Mouse (Mus musculus): ENCODE data around the gene Arhgef10l.

Gene Arhgef10l

DNA sequence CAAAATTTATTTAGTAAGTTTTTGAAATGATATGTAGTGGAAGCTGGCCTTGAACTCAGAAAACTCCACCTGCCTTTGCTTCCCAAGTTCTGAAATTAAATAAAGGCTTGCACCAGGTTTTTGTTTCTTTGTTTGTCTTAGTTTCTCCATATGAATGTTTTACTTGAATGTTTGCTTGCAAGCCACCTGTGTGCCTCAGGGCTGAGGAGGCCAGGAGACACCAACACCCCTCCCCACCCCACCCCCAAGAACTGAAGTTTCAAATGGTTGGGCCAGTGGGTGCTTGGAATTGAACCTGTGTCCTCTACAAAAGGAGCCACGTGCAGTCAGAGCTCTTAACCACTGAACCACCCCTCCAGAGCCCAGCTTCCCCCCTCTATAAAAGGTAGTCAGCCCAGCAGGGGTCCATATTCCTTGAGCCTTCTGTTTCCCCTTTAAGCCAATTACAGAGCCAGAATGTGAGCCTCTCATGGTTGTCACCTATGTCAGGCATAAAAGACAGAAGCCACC, 28.8 kb upstream of the Arhgef10l start:
- no peak for DNase-seq (ENCODE audit: low spot score)

DNA sequence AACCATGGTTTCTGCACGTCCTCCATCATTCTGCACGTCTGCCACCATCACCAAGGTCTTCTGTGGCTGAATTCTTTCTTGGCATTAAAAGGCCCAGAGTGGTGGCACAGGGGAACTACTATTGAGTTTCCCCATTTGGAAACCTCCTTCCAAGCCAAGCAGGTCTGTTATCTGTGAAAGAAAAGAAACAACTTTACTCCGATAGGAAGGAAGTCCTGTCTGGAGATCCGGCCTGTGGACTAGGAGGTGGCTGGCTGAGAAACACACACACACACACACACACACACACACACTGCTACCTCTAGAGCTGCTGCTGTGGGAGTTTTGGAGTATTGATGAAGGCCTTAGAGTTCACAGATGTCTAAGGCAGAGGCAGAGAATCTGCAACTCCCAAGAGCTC, 27.7 kb upstream of the Arhgef10l start:
- no peak for DNase-seq (ENCODE audit: low spot score)

DNA sequence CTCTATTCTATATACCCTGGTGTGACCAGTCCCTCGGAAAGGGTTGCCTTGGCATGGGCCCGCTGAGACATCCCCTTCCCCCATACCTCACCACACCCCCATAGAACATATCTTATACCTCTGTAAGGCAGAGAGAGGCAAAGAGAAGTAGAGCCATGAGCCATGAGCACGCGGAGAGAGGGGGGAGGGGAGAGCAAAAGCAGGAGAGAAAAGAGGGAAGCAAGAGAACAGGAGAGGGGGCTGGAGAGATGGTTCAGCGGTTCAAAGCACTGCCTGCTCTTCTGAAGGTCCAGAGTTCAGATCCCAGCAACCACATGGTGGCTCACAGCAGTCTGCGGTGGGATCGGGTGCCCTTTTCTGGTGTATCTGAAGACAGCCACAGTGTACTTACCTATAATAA, 25.7 kb upstream of the Arhgef10l start:
- DNase-seq (ENCODE audit: low spot score), result no peak

DNA sequence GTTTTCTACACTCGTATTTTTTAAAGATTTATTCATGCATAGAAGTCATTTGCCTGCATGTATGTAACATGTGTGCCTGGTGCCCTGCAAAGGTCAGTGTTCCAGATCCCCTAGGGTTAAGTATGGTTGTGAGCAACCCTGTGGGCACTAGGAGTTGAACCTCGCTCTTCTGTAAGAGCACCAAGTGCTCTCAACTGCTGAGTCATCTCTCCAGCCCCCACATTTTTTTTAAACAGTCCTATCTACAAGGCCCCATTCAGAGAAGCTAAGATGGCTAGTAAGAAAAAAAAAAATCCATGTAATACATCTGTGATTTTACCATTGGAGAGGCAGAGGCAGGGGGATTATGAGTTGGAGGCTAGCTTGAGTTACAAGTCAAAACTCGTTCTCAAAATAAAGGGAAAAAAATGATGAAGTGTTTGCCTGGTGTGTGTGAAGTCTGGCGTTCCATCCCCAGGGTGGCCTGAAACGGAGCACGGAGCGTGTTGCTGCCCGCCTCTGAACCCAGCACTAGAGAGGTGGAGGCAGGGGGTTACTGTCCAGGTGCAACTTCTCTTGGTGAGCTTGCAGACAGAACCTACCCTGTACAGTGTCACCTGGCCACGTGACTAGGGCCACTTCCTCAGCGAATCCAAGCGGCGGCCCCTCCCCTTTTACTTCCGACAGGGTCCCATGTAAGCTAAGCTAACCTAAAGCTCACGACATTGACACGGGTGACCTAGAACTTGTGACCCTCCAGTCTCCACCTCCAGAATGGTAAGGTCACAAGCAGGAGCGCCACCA, 24.3 kb upstream of the Arhgef10l start:
- DNase-seq (ENCODE audit: low spot score), result no peak

DNA sequence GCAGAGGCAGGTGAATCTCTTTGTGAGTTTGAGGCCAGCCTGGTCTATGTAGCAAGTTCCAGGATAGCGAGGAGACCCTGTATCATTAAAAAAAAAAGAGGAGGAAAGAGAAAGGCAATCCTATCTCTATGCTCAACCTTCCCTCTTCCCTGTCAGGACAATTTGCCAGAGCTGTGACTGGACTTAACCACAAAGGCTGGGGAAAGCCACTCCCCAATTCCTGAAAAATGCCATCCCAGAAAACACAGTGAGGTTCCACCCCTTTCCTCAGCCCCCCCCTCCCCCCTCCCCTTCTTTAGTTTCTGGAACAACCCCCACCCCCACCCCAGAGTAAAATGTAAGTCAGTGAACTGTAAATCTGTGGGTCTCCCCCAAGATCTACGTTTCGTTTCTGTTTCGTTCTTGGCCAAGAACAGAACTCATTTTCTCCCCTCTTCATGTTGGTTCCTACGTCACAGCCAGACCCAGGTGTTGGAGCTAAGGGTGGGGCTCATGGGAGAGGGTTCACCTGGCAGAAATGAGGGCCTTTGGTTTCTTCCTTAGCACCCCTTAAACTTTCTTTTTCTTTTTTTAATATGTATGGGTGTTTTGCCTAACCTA, 23.1 kb upstream of the Arhgef10l start:
- DNase-seq (ENCODE audit: low spot score), result no peak

DNA sequence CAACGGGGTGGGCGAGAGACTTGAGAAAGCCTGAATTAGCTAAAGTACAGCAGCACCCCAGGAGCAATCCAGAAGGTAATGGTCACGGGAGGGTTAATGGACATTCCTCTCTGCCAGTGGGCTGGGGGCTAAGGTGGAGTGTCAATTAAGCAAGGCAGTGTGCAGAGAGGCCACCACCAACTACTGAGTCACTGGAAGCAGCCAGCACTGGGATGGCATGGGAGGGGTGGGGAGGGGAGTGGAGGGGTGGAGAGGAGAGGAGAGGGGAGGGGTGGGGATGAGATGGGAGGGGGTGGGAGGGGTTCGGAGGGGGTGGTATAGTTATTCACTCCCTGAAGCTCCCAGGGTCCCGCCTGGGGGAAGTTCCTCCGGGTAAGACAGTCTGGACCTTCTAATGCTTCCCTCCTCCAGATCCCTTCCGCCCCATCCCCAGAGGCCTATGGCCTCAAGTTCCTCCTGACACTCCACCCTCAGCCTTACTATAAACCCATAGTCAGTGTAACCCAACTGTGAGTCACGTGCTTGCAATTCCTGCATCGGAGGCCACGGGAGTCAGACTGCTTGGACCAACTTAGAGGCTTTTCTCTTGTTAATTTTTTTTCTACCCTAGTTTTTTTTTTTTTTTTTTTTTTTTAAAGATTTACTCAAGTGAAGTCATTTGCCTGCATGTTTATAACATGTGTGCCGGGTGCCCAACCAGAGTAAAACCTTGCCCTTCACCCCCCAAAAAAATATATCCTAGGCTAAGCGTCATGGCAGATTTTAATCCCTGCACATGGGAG, 22.4 kb upstream of the Arhgef10l start:
- no peak for DNase-seq (ENCODE audit: low spot score)

DNA sequence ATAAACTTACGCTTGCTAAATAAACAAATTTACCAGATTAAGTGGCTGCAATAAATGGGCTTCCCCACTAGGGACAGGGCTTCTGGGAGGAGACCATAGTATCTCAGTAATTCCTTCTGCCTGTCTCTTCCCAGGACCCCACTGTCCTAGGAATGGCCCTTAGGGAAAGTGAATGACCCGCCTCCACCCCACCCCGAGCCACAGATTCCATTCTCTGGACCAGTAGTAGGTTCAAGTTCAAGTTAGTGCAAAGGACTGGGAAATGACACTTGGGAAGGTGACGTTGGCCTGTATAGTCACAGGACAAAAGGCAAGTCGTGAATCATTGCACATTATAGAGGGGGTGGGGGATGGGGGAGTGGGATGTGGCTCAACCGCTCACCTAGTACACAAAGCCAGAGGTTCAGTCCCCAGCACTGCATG, 19.1 kb upstream of the Arhgef10l start:
- no peak for DNase-seq (ENCODE audit: low spot score)

DNA sequence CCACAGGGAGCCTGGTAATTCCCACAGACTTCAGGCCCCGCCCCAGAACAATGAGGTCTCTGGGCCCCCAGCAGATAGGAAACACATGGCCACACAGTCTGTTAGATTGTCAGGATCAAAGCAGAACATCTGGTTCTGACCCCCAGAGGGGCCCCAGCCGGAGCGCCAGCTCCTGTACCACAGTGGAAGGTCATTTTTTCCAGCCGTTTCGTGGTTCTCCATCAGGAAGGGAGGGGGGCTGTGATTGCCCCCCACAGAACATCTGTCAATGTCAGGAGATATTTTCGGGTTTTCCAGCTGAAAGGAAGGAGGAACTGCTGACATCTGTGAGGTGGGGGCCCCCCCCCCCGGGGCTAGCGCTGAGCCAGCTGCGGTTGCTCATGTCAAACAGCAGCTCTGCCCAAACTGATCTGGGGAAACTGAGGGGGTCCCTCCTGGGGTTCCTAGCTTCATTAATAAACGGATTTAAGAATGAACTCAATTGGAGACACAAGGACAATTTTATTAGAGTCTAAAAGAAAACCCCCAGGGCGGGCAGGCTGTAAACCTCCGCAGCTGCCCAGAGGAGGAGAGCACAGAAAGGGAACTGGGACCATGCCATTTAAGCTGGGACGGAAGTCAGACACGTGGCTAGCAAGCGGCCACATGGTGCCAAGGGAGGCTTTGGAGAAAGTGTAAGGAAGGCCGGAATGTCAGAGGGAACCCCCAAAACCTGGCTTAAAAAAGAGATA, 18.5 kb upstream of the Arhgef10l start:
- DNase-seq (ENCODE audit: low spot score), result no peak

DNA sequence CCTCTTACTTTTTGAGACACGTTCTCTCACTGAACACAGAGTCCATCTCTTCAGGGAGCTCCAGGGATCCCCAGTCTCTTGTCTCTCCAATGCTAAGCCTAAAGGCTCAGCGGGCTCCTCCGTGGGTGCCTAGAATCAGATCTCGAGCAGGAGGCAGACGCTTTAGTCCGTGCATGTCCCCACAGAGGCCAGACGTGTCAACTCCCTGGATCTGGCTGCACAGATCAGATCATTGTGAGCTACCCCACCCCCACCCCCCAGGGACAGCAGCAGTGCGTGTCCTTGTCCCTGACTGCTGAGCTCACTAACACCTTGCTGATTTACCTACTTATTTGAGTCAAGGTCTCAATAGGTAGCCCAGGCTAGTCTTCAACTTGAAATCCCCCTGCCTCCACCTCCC, 17.8 kb upstream of the Arhgef10l start:
- DNase-seq (ENCODE audit: low spot score), result no peak

DNA sequence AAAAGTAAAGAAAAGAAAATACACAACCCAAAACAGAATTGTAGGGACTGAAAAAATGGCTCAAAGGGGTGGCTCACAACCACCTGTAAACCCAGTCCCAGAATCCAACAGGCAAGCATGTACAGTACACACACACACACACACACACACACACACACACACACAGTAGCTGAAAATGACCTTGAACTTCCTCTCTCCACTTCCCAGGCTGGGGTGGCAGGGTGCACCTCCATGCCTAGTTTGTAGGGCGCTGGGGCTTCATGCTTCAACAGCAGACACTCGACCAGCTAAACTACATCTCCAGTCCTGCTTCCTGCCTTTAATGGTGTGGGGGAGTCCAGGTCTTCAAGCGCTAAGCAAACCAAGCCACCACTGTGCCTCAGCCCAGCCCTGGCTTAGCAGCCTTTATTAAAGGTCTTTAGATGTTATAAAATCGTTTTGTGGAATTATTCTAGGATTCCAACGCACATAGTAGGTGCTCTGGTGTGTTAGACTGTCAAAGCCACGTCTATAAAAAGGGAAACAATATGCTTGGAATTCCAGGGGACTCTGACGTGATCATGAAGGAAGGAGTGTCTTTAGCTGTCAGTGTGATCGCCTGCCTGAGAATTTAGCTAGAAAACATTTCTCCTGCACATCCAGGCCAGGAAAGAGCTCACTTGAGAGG, 15.1 kb upstream of the Arhgef10l start:
- no peak for DNase-seq (ENCODE audit: low spot score)

DNA sequence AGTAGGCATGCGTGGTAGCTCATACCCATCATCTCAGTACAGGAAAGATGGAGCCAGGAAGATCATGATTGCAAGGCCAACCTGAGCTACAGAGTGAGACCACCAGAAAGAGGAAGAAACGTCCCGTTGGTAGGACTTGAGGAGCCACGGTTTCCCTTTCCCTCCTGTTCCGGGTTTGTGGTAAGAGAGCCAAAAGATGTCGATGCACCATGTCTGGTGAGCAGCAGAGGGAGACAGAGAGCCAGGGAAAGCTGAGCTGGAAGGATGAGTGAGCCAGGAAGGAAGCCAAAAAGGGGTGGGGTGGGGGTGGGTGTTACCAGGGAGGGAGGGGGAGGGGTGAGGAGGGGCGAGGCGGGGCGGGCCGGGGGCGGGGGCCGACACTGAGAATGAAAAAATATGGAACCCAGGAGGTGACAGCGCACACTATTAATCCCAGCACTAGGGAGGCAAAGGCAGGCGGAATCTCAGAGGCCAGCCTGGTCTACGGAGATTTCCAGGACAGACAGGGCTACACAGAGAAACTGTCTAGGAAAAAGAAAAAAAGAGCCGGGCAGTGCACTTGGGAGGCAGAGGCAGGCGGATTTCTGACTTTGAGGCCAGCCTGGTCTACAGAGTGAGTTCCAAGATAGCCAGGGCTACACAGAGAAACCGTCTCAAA, 14.0 kb upstream of the Arhgef10l start:
- DNase-seq (ENCODE audit: low spot score), result peak; percentile 54

DNA sequence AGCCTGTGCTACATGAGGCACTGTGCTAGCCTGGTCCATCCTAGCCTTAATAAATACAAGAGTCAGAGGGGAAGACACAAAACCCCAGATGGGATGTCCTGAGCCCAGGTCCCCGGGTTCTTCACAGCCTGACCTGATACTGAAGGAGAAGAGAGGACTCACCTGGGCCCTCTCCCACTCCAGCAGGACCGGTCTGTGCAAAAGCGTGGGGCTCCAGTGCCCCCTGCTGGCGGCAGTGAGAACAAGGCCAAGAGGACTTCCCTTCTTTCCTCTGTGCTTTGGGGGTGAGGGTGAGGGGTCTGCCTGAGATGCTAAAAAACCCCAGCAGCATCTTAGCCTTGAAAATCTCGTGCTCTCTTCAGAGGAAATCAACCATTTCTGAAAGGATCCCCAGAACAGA, 13.2 kb upstream of the Arhgef10l start:
- no peak for DNase-seq (ENCODE audit: low spot score)

DNA sequence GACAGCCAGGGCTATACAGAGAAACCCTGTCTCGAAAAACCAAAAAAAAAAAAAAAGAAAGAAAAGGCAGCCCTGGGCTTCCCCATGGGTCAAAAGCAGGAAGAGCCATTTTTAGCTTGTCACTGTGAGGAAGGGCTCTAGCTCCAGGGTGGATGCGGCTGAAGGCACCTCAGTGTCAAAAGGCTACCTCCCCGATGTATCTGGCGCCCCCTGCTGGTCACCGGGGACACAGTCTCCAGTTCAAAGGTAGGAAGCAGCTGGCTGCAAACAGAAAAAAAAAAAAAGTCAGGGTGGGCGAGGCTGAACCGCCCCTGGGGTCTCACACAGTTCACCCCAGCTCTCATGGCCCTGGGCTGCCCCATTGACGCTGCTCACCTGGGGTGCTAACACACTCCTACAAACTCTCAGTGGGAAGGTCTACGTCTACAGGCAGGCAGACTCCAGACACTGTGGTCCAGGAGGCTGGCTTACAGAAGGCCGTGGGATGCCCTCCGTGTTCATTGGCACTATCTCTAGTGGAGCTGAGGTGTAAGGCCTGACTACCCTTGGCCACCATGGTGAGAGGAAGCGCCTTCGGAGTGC, 8.6 kb upstream of the Arhgef10l start:
- DNase-seq (ENCODE audit: low spot score), result peak; percentile 44

DNA sequence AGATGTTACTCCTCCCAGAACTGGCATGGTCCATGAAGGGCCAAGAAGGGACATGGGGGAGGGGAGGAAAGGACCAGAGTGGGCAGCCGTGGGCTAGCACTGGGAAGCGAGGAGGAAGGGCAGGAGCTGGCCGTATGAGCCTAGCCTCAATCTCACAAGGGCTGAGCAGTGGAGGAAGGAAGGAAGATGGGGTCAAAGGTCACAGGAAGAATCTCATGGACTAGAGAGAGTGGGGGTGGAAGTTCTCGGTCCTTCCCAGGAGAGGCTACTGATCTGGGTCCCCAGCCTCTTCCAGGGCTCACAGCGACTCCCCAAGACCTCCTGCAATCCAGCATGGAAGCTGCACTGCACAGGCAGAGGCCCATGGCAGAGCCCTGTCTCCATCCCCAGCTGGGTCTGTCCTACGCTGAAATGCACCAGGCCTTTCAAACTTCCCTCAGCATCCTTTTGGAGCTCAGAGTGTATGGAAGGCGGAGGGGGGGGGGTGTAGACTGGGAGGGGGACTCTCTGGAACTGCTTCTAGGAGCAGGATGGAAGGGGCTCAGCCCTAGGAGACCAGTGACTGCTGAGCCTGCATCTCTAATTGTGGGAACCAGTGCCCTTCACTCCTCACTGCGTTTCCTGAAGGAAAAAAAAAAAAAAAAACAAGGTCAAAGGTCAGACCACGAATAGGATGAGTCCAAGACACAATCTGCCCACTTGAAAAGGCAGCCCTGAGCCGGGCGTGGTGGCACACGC, 7.9 kb upstream of the Arhgef10l start:
- DNase-seq (ENCODE audit: low spot score), result no peak

DNA sequence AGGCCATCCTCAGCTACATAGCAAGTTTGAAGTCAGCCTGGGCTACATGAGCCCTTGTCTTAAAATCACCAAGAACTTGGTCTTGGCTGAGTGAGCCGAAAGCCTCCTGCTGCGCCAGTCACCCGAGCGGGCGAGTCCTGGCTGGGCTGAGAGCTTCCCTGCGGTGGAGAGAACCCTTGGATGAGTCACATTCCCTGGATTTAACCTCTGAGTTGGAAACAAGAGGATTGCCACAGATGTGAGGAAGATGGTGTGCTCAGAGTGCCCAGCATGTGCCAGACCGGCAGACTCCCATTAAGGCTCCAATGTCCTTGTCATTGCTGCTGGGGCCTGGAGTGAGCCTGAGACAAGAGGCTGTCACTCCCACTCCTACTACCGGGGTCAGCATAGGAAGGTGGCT, 2.0 kb upstream of the Arhgef10l start:
- no peak for DNase-seq (ENCODE audit: low spot score)

DNA sequence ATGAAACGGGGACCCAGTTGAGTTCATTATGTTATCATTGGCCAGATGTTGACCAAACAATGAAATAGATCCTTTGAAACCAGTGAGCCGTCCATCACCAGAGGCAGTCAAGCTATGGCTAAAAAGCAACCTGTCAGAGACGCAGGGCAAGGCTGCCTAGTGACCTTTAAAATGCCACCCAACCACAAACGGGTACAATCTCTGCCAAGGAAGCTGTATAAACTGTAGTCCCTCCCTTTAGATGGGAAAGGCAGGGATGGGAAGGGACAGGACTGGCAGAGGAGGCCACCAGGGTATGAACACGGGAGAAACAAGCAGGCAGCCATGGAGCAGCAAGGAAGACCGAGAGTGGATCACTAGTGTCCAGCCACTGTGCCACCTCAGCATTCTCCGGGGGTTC, 759 bp downstream of the Arhgef10l start:
- DNase-seq (ENCODE audit: low spot score), result no peak

DNA sequence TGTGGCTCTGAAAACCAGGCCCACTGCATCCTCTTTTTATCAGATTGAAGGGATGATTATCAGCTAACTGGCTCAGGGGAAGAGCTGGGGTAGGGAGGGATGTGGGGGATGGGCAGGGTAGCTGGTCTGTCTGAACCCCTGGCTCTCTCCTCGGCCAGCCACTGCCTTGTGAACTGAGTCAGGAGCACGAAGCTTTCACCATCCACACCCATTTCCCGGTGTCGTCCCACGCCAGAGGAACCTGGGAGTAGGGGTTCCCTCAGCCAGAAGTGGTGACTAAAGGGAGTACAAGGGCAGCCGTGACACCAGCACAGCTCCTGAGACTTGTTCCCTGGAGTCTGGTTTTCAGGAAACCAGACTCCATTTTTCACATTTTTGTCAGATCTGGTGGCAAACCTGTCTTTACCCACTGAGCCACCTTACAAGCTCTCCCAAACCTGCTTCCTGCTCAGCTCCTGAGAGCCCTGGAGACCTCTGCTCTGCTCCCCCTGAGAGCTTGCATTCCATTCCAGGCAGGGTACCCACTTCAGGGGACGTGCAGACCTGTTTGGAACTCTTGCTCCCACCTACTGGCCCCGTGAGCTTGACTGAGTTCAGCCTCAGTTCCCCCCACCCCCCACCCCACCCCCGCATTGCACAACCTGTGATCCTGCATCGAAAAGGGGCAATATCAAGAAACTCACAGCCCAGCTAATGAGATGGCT, 2.8 kb downstream of the Arhgef10l start:
- DNase-seq (ENCODE audit: low spot score), result no peak

DNA sequence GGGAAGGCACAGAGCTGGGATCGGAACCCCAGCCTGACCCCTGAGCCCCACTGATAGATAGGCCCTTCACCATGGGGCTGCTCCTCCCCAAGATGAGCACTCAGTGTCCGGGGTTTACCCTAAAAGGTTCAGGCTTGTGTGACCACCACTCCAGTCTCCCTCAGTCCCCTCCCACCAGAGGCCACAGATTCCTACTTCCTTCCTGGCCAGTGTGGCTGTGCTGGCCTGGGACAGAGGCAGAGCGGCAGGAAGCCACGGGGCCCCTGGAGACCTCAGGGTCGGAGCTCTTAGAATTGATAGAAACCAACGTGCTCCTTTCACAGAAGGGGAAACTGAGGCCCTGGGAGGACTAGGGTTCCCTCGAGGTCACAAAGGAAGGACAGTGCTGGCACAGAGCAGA, 3.4 kb downstream of the Arhgef10l start:
- no peak for DNase-seq (ENCODE audit: low spot score)

DNA sequence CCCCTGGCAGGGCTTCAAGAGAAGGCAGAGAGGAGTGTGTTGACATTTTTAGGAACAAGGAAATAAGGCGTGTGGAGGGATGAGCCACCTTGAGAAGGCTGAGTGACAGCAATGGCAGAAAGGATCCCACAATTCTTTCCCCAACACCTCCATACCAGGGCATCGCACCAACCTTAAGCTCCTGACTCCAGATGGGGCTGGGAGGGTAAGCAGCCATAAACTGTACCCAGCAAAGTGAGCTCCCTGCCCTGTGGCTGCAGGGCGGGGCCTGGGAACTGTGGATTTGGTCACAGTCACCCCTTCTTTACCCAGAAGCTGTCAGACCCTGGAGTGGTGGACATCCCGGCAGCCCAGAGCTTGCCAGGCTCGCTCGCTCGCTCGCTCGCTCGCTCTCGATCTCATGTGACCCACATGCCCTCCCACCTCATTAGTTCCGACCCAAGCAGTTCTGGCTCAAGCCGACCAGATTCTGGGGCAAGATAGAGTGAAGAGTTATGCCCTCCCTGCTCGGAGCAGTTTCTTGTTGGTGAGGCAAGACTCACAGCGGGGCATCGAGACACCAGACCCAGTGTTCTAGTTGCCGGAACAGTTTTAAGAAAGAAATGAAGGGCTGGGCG, 4.3 kb downstream of the Arhgef10l start:
- DNase-seq (ENCODE audit: low spot score), result no peak
